Mouse (Mus musculus) C2C12 (cell line): Measurements from ENCODE around the gene Olfr92. TPM values are rescaled to one million over a fixed set of nuclear protein-coding genes. Genes with fewer than 3 reads are reported as not detected.

Experiments used
- H3K27me3 ChIP-seq: one replicate; pipeline ENCODE4 v1.6.1; 2011; ENCODE audit not compliant: control insufficient read depth, insufficient read depth, insufficient read length
- H3K36me3 ChIP-seq: one replicate; pipeline ENCODE4 v1.6.1; 2011; ENCODE audit not compliant: control insufficient read depth, insufficient read depth
- H3K4me3 ChIP-seq: one replicate; pipeline ENCODE4 v1.5.1; 2011; ENCODE audit warnings: mild to moderate bottlenecking, control low read depth; ENCODE audit not compliant: poor library complexity, insufficient read depth, severe bottlenecking
- H3K79me2 ChIP-seq: one replicate; pipeline ENCODE4 v1.6.1; 2011; ENCODE audit not compliant: control insufficient read depth, insufficient read depth
- H3K79me3 ChIP-seq: one replicate; pipeline ENCODE4 v1.6.1; 2011; ENCODE audit warnings: low read depth, control low read depth
- H3ac ChIP-seq: one replicate; pipeline ENCODE3; 2011; ENCODE audit warnings: low read depth; ENCODE audit not compliant: control insufficient read depth, insufficient read length
- CEBPB ChIP-seq: IDR thresholded peaks from one replicate; pipeline ENCODE4 v1.6.1; 2011; ENCODE audit warnings: low read depth, mild to moderate bottlenecking, control low read depth, moderate library complexity
- CTCF ChIP-seq: IDR thresholded peaks from one replicate; pipeline ENCODE4 v1.5.1; 2011; ENCODE audit not compliant: control insufficient read depth, insufficient read depth, insufficient read length
- FOSL1 ChIP-seq: IDR thresholded peaks from one replicate; pipeline ENCODE4 v1.8.0; 2011; ENCODE audit warnings: mild to moderate bottlenecking, low read length; ENCODE audit not compliant: poor library complexity, insufficient read depth, severe bottlenecking
- MAX ChIP-seq: IDR thresholded peaks from one replicate; pipeline ENCODE4 v1.6.1; 2011; ENCODE audit warnings: mild to moderate bottlenecking, control low read depth
- MYOD1 ChIP-seq: IDR thresholded peaks from one replicate; pipeline ENCODE4 v1.6.1; 2011; ENCODE audit warnings: low read depth; ENCODE audit not compliant: control insufficient read depth, insufficient read length
- MYOG ChIP-seq: IDR thresholded peaks from one replicate; pipeline ENCODE4 v1.6.1; 2011; ENCODE audit not compliant: control insufficient read depth, insufficient read length; ENCODE audit errors: extremely low read depth
- USF1 ChIP-seq: IDR thresholded peaks from one replicate; pipeline ENCODE4 v1.6.1; 2011; ENCODE audit warnings: low read depth, mild to moderate bottlenecking, control low read depth, moderate library complexity
- polyA plus RNA-seq: library from polyadenylated mRNA; unstranded; fragments of >200 nt; fragmentation: generic; extraction: Trizol; gene quantifications from one replicate; pipeline ENCODE4 v1.2.1, GENCODE M21; 2012; ENCODE audit warnings: missing spikeins

Gene Olfr92
- polyA plus RNA-seq, 1 experiment: not detected

DNA sequence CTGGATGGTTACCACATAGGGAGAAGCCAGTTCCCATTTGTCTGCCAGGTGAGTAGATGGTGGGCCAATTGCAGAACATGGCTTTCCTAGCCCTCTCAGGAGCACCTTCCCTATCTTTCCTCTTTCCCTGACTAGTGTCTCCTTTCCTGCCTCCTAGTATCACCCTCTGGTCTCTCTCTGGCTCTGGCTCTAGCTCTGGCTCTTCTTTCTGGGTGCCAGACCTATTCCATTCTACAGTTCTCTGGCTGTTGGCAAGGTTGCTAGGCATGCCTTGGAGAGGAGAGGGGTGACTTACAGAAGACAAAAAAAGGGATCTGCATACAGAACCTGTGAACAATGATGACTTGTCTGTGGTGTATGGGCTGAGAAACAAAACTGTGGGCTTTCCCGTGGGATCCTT, 52.0 kb downstream of the Olfr92 start:
- Histone ChIP-seq H3K4me3 (no peak overlapping the region), H3ac (no peak overlapping the region), H3K36me3 (peaks cover 53% of the 10 kb centered on the region), H3K27me3 (no peaks in the 10 kb centered on the region), H3K79me3 (no peaks in the 10 kb centered on the region), H3K79me2 (no peaks in the 10 kb centered on the region)
- TF ChIP-seq CTCF: no peak

DNA sequence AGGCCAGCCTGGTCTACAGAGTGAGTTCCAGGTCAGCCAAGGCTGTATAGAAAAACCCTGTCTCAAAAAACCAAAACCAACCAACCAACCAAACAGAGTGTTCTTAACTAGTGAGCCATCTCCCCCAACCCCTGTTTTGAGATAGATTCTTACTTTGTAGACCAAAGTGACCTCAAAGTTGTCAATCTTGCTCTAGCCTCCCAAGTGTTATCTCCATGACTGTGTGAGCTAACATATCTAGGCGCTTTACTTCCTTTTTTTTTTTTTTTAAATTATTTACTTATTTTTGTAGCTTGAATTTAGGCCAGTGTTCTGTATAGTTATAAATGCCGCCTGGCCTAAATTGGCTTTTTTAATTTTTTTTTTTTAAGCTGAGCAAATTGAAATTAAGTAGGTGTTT, 53.9 kb downstream of the Olfr92 start:
- H3K36me3 ChIP-seq: peaks cover 56% of the 10 kb centered on the region
- no peaks in the 10 kb centered on the region for H3K79me3 ChIP-seq
- TF ChIP-seq CEBPB (no peak), FOSL1 (no peak), MAX (no peak), MYOG (no peak), CTCF (no peak), USF1 (no peak), MYOD1 (no peak)
- H3K4me3 ChIP-seq: no peak overlapping the region
- H3K27me3 ChIP-seq: no peaks in the 10 kb centered on the region
- H3K79me2 ChIP-seq: no peaks in the 10 kb centered on the region
- H3ac ChIP-seq: no peak overlapping the region

DNA sequence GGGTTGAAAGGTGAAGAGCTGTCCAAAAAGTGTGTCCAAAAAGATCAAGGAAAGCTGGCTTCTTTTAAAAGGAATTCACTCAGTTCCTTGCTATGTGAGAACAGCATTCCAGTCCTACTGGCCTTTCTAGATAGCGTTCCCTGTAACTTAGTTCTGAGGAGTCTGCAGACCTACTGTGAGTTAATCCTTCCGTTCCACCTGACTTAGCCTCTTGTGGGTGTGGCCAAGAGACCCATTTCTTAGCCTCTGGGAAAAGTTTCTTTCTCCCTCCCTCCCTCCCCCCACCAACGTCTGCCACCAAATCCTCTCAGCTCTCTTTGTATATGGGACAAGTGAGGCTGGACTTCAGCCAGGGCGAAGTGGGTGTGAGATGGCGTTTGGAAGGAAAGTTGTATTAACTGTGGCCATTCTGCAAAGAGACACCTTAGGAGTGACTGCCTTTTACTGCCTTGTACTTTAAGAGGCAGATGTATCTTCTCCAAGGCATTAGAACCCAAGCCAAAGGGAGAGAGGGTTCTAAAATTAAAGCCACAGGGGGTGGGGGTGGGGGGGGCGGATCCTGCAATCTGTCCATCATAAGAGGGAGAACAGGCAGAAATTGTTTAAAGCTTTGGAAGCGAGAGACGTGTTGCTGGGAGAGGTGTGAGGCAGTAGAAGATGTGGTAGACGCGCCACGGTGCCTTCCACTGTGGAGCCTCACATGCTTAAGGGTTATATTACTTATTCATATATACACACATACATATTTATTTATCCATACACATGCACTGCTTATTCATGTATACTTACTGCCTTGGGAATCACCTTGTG, 56.0 kb downstream of the Olfr92 start:
- Histone ChIP-seq H3K4me3 (no peak overlapping the region), H3K27me3 (no peaks in the 10 kb centered on the region), H3K79me2 (no peaks in the 10 kb centered on the region), H3K36me3 (peaks cover 44% of the 10 kb centered on the region), H3ac (no peak overlapping the region), H3K79me3 (no peaks in the 10 kb centered on the region)
- TF ChIP-seq CEBPB: no peak

DNA sequence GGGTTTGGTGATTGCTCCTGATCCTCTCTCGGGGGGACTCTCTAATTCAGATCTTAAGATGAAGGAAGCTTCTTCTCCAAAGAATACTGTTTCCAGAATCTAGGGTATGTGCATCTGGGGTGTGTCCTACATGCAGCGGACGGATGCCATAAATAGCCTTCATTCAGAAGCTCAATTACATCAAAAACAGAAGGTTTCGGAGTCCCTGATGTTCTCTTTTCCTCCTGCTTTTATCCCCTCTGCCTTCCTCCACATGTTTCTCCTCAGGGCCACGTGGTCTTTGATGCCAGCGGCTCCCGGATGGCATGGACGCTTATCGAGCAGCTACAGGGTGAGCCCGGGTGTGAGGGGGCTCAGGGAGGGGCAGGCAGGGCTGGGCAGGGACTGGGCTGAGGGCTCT, 56.8 kb downstream of the Olfr92 start:
- no peak overlapping the region for H3K4me3 ChIP-seq
- TF ChIP-seq USF1 (no peak), MYOD1 (no peak), CEBPB (no peak), CTCF (no peak), FOSL1 (no peak), MAX (no peak), MYOG (no peak)
- H3K79me3 ChIP-seq: no peaks in the 10 kb centered on the region
- H3K79me2 ChIP-seq: no peaks in the 10 kb centered on the region
- no peak overlapping the region for H3ac ChIP-seq
- no peaks in the 10 kb centered on the region for H3K27me3 ChIP-seq
- peaks cover 47% of the 10 kb centered on the region for H3K36me3 ChIP-seq

DNA sequence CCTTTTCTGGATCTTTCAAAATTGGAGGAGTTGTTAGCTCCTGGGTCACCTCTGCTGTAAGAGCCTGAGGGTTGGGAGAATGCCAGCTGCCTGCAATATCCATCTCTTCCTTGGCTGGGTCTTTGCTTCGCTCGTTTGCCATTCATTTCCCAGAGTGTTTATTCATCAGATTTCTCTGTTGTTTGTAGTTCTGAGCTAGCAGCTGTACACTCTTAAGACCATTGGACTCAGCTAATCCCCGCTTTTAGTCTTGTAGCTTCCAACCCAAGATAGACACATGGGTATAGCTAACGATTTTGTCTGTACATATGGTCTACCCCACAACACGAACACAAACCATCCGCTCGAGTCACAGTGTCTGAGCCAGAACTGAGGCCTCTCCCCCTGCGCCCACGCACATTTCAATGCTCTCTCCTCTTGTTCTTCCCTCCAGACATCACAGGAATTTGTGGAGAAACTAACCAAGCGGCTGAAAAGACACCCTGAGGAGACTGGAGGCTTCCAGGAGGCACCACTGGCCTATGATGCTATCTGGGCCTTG, 57.7 kb downstream of the Olfr92 start:
- no peaks in the 10 kb centered on the region for H3K27me3 ChIP-seq
- H3K79me2 ChIP-seq: no peaks in the 10 kb centered on the region
- no peak overlapping the region for H3K4me3 ChIP-seq
- H3ac ChIP-seq: no peak overlapping the region
- no peaks in the 10 kb centered on the region for H3K79me3 ChIP-seq
- peaks cover 43% of the 10 kb centered on the region for H3K36me3 ChIP-seq
- TF ChIP-seq CTCF (no peak), USF1 (no peak), MYOG (no peak), CEBPB (no peak), MAX (no peak), FOSL1 (no peak), MYOD1 (no peak)

DNA sequence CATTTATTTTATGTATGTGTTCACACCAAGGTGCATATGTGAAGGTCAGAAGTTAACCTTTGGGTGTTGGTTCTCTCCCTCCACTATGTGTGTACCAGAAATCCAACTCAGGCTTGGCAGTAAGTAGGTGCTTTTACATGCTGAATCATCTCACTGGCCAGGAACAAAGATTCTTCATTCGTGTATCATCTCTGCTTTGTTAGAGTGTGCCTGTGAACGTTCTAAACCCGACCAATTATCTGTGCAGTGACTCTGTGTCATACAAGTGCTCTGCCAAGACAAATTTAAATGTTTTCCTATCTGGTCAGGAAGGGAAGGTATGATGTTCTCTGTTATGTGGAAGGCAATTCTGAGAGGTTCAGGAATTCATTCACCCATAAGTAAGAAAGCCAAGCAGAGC, 58.5 kb downstream of the Olfr92 start:
- TF ChIP-seq CTCF: no peak
- TF ChIP-seq CEBPB: no peak
- no peak for TF ChIP-seq USF1
- no peak for TF ChIP-seq FOSL1
- no peak for TF ChIP-seq MYOD1
- no peak for TF ChIP-seq MAX
- TF ChIP-seq MYOG: no peak
- Histone ChIP-seq H3K27me3 (no peaks in the 10 kb centered on the region), H3K4me3 (no peak overlapping the region), H3K79me3 (no peaks in the 10 kb centered on the region), H3K36me3 (peaks cover 44% of the 10 kb centered on the region), H3ac (no peak overlapping the region), H3K79me2 (no peaks in the 10 kb centered on the region)

Other genes starting within 250 kb of the Olfr92 start
- not detected for gene Trim40, start 230.0 kb downstream of the Olfr92 start, polyA plus RNA-seq
- gene Trim31, start 222.0 kb downstream of the Olfr92 start, polyA plus RNA-seq: not detected
- 0.02 TPM for gene Rnf39, start 177.2 kb downstream of the Olfr92 start, polyA plus RNA-seq
- 181 TPM for gene Ppp1r11, start 168.3 kb downstream of the Olfr92 start, polyA plus RNA-seq
- gene Znrd1, start 161.5 kb downstream of the Olfr92 start, polyA plus RNA-seq: 93.2 TPM
- gene Znrd1as, start 161.5 kb downstream of the Olfr92 start, polyA plus RNA-seq: 3.2 TPM
- not detected for gene 2410137M14Rik, start 138.9 kb downstream of the Olfr92 start, polyA plus RNA-seq
- 0.06 TPM for gene H2-M5, start 130.6 kb downstream of the Olfr92 start, polyA plus RNA-seq
- gene Zfp57, start 118.9 kb downstream of the Olfr92 start, polyA plus RNA-seq: 11.6 TPM
- gene Mog, start 96.7 kb downstream of the Olfr92 start, polyA plus RNA-seq: 0.02 TPM
- 6.1 TPM for gene Gabbr1, start 74.1 kb downstream of the Olfr92 start, polyA plus RNA-seq
- not detected for gene Olfr90, start 31.6 kb downstream of the Olfr92 start, polyA plus RNA-seq
- not detected for gene Olfr91, start 21.8 kb downstream of the Olfr92 start, polyA plus RNA-seq
- gene Olfr93, start 41.4 kb upstream of the Olfr92 start, polyA plus RNA-seq: not detected
- not detected for gene Ubd, start 73.8 kb upstream of the Olfr92 start, polyA plus RNA-seq
- gene Olfr94, start 80.9 kb upstream of the Olfr92 start, polyA plus RNA-seq: not detected
- not detected for gene Olfr95, start 93.0 kb upstream of the Olfr92 start, polyA plus RNA-seq
- gene Olfr96, start 100.1 kb upstream of the Olfr92 start, polyA plus RNA-seq: not detected
- not detected for gene Olfr97, start 117.2 kb upstream of the Olfr92 start, polyA plus RNA-seq
- not detected for gene Olfr98, start 143.7 kb upstream of the Olfr92 start, polyA plus RNA-seq
- gene H2-M3, start 150.1 kb upstream of the Olfr92 start, polyA plus RNA-seq: 2.0 TPM
- gene Olfr99, start 163.4 kb upstream of the Olfr92 start, polyA plus RNA-seq: not detected
- not detected for gene Olfr101, start 184.2 kb upstream of the Olfr92 start, polyA plus RNA-seq
- not detected for gene Olfr102, start 197.0 kb upstream of the Olfr92 start, polyA plus RNA-seq
- not detected for gene Olfr103, start 219.6 kb upstream of the Olfr92 start, polyA plus RNA-seq
- not detected for gene Olfr104-ps, start 239.5 kb upstream of the Olfr92 start, polyA plus RNA-seq